Mouse (Mus musculus) testis, adult 2 months (tissue): Measurements from ENCODE around the gene C130032M10Rik.

ENCODE experiments used
- CTCF ChIP-seq: fragments of 200-500 bp; IDR thresholded peaks from 2 replicates; pipeline ENCODE4 v1.5.1; 2012; ENCODE audit warnings: low read depth, mild to moderate bottlenecking, inconsistent platforms, low read length, moderate library complexity; ENCODE audit not compliant: control insufficient read depth, insufficient read depth, insufficient replicate concordance
- POLR2A ChIP-seq: fragments of 200-500 bp; IDR thresholded peaks from 2 replicates; pipeline ENCODE4 v1.6.1; 2012; ENCODE audit warnings: low read depth, mild to moderate bottlenecking, inconsistent platforms, low read length, moderate library complexity; ENCODE audit not compliant: control insufficient read depth

DNA sequence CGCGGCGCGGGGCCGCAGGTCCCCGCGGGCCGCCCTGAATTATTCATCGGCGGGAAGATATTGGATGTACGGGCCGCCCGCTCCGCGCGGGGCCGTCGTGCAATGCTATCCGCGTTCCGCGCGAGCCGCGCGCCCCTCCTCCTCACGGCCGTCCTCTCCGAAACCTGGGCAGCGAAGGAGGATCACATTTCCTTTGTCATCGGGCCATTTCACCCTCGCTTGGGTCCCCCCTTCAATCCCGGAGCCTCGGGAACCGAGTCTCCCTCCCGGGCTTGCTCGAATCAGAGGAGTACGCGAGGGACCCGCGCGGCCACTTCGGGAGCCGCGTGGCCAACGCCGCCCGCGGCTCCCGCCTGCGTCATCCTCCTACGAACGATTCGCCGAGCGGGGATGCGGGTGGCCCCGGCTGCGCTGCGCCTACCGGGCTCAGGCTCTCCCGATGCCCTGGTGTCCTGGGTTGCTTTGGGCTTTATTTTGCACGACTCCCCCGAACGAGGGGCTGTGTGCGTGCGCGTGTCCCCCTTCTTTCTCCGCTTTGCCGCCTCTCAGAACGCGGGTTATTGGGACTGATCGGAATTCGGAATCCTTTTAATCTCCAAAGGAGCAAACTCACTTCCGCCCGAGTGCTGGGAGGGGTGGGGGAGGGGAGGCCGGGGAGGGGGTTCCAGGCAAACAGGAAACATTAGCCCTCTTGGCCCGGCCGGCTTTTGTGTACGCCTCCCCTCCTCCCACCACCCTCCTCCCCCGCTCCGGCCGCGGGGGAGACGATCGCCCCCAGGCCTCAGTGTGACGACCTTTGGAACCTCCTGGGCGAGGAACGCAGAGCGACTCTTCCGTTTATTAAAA, 48.5 kb downstream of the C130032M10Rik start, which contains the start of gene Trim71:
- TF ChIP-seq CTCF: no peak
- no peak for TF ChIP-seq POLR2A
